Mouse (Mus musculus) hindbrain, embryonic 16.5 days (tissue): Measurements from ENCODE around the gene Phf1. TPM values are rescaled to one million over a fixed set of nuclear protein-coding genes. Genes with fewer than 3 reads are reported as not detected.

Source experiments
- ATAC-seq: fragments of 200-750 bp; cut with Nextera tagmentation; 2 replicates; pipeline ENCODE4 v1.8.0; 2017; ENCODE audit warnings: moderate TSS enrichment, moderate library complexity
- H3K27ac ChIP-seq: fragments of 300-500 bp; sonication (generic); 2 replicates; pipeline ENCODE4 v1.5.1; 2014; ENCODE audit warnings: low read depth, mild to moderate bottlenecking, control low read depth, low read length, moderate library complexity
- H3K27me3 ChIP-seq: fragments of 300-500 bp; sonication (generic); replicated peaks from 2 replicates; pipeline ENCODE4 v1.6.1; 2014; ENCODE audit warnings: low read length; ENCODE audit not compliant: control insufficient read depth, insufficient read depth
- H3K36me3 ChIP-seq: fragments of 300-500 bp; sonication (generic); 2 replicates; pipeline ENCODE4 v1.6.1; 2014; ENCODE audit warnings: mild to moderate bottlenecking, low read length, moderate library complexity, mixed read lengths; ENCODE audit not compliant: control insufficient read depth, insufficient read depth
- H3K4me1 ChIP-seq: fragments of 300-500 bp; sonication (generic); 2 replicates; pipeline ENCODE4 v1.6.1; 2014; ENCODE audit warnings: low read depth, low read length; ENCODE audit not compliant: control insufficient read depth, insufficient read depth
- H3K4me2 ChIP-seq: fragments of 300-500 bp; sonication (generic); 2 replicates; pipeline ENCODE4 v1.6.1; 2014; ENCODE audit warnings: mild to moderate bottlenecking, low read length, control low read depth, moderate library complexity
- H3K4me3 ChIP-seq: fragments of 300-500 bp; sonication (generic); 2 replicates; pipeline ENCODE4 v1.5.1; 2014; ENCODE audit warnings: mild to moderate bottlenecking, low read length, control low read depth, moderate library complexity
- H3K9ac ChIP-seq: fragments of 300-500 bp; sonication (generic); 2 replicates; pipeline ENCODE4 v1.6.1; 2014; ENCODE audit warnings: low read depth, mild to moderate bottlenecking, control low read depth, low read length, moderate library complexity
- H3K9me3 ChIP-seq: fragments of 300-500 bp; sonication (generic); 2 replicates; pipeline ENCODE4 v1.6.1; 2014; ENCODE audit warnings: mild to moderate bottlenecking, low read length, moderate library complexity; ENCODE audit not compliant: control insufficient read depth
- WGBS: fragments of 180-500 bp; shearing (Covaris S2); extraction: QIAGEN DNeasy Blood & Tissue Kit; methylation state at CpG from one replicate; pipeline ENCODE4 v1.1.7; 2014; 5-methylcytosine and 5-hydroxymethylcytosine counted together
- polyA plus RNA-seq: library from polyadenylated mRNA; unstranded; fragments of >200 nt; fragmentation: Nextera tagmentation; extraction: Ambion mirVana; gene quantifications from 2 replicates; pipeline ENCODE4 v1.2.1, GENCODE M21; 2015

Phf1 gene
- polyA plus RNA-seq, 1 experiment from 2014 or later = 30.3 TPM

- peak overlapping the region; percentile 59 for H3K9ac ChIP-seq
- no peak for ATAC-seq
- H3K4me1 ChIP-seq = peaks cover 60% of the 10 kb centered on the region
- WGBS = 19% methylated on average over 12 of the region's 12 CpGs
- H3K4me2 ChIP-seq = peak overlapping the region; percentile 70
- H3K9me3 ChIP-seq = no peaks in the 10 kb centered on the region
- H3K36me3 ChIP-seq = no peaks in the 10 kb centered on the region
- H3K4me3 ChIP-seq = peak overlapping the region; percentile 10
- peak overlapping the region; percentile 78 for H3K27ac ChIP-seq
- H3K27me3 ChIP-seq = no peaks in the 10 kb centered on the region
Observed at GRCm38 (mm10) chr17:26947231-26948100, 14.6 kb downstream of the Phf1 start.

- no peak for ATAC-seq
- H3K4me1 ChIP-seq = peaks cover 67% of the 10 kb centered on the region
- H3K27ac ChIP-seq = peak overlapping the region; percentile 91
- no peaks in the 10 kb centered on the region for H3K27me3 ChIP-seq
- H3K36me3 ChIP-seq = no peaks in the 10 kb centered on the region
- peak overlapping the region; percentile 85 for H3K4me2 ChIP-seq
- WGBS = 0% methylated on average over 56 of the region's 87 CpGs
- H3K9me3 ChIP-seq = no peaks in the 10 kb centered on the region
- H3K9ac ChIP-seq = peak overlapping the region; percentile 92
- peak overlapping the region; percentile 71 for H3K4me3 ChIP-seq
Observed at GRCm38 (mm10) chr17:26948316-26949050, 15.6 kb downstream of the Phf1 start.

- Histone ChIP-seq H3K9ac (peak overlapping the region; percentile 92), H3K27ac (peak overlapping the region; percentile 91), H3K4me2 (peak overlapping the region; percentile 85), H3K4me3 (peak overlapping the region; percentile 71), H3K36me3 (no peaks in the 10 kb centered on the region), H3K27me3 (no peaks in the 10 kb centered on the region), H3K4me1 (peaks cover 72% of the 10 kb centered on the region), H3K9me3 (no peaks in the 10 kb centered on the region)
- peak; percentile 21; the same call in 1 of the 2 replicates for ATAC-seq
- WGBS = 3% methylated on average over 13 of the region's 14 CpGs
Observed at GRCm38 (mm10) chr17:26949051-26949577, 16.3 kb downstream of the Phf1 start.

GRCm38 (mm10) chr17:26949866-26950265 lies 17.0 kb downstream of the Phf1 start:
- no peaks in the 10 kb centered on the region for H3K27me3 ChIP-seq
- peak overlapping the region; percentile 91; the same call in 1 of the 2 replicates for H3K27ac ChIP-seq
- ATAC-seq = no peak
- H3K9ac ChIP-seq = peak overlapping the region; percentile 92
- H3K9me3 ChIP-seq = no peaks in the 10 kb centered on the region
- peaks cover 2% of the 10 kb centered on the region for H3K36me3 ChIP-seq
- peak overlapping the region; percentile 85 for H3K4me2 ChIP-seq
- H3K4me1 ChIP-seq = peaks cover 72% of the 10 kb centered on the region
- WGBS = 28% methylated on average over 5 of the region's 5 CpGs
- peak overlapping the region; percentile 71 for H3K4me3 ChIP-seq

GRCm38 (mm10) chr17:26950560-26951288 lies 17.9 kb downstream of the Phf1 start:
- Histone ChIP-seq H3K36me3 (peaks cover 9% of the 10 kb centered on the region), H3K4me3 (peak overlapping the region; percentile 30), H3K4me2 (peak overlapping the region; percentile 85), H3K9me3 (no peaks in the 10 kb centered on the region), H3K27ac (peak overlapping the region; percentile 64), H3K27me3 (no peaks in the 10 kb centered on the region), H3K4me1 (peaks cover 67% of the 10 kb centered on the region), H3K9ac (peak overlapping the region; percentile 64)
- no peak for ATAC-seq
- WGBS = 19% methylated on average over 7 of the region's 7 CpGs

GRCm38 (mm10) chr17:26951406-26951805 lies 18.6 kb downstream of the Phf1 start:
- H3K9me3 ChIP-seq = no peaks in the 10 kb centered on the region
- peaks cover 9% of the 10 kb centered on the region for H3K36me3 ChIP-seq
- H3K27me3 ChIP-seq = no peaks in the 10 kb centered on the region
- 0% methylated on average over 10 of the region's 11 CpGs for WGBS
- peak; percentile 60 for ATAC-seq
- peak overlapping the region; percentile 64 for H3K9ac ChIP-seq
- peak overlapping the region; percentile 30 for H3K4me3 ChIP-seq
- peaks cover 61% of the 10 kb centered on the region for H3K4me1 ChIP-seq
- peak overlapping the region; percentile 85 for H3K4me2 ChIP-seq
- peak overlapping the region; percentile 64 for H3K27ac ChIP-seq

- Histone ChIP-seq H3K9ac (peak overlapping the region; percentile 64), H3K4me2 (peak overlapping the region; percentile 85), H3K4me3 (peak overlapping the region; percentile 30), H3K36me3 (peaks cover 15% of the 10 kb centered on the region), H3K4me1 (peaks cover 52% of the 10 kb centered on the region), H3K27ac (peak overlapping the region; percentile 1; the same call in 1 of the 2 replicates), H3K9me3 (no peaks in the 10 kb centered on the region), H3K27me3 (no peaks in the 10 kb centered on the region)
- 5% methylated on average over 22 of the region's 23 CpGs for WGBS
- ATAC-seq = peak; percentile 24; the same call in 1 of the 2 replicates
Observed at GRCm38 (mm10) chr17:26951952-26952877, 19.4 kb downstream of the Phf1 start.

GRCm38 (mm10) chr17:26953201-26953600 lies 20.3 kb downstream of the Phf1 start:
- no peaks in the 10 kb centered on the region for H3K27me3 ChIP-seq
- H3K4me1 ChIP-seq = peaks cover 46% of the 10 kb centered on the region
- H3K27ac ChIP-seq = no peak overlapping the region
- peaks cover 23% of the 10 kb centered on the region for H3K36me3 ChIP-seq
- no peak for ATAC-seq
- WGBS = 25% methylated on average over 6 of the region's 6 CpGs
- no peak overlapping the region; the same call in 1 of the 2 replicates for H3K4me3 ChIP-seq
- peak overlapping the region; percentile 85 for H3K4me2 ChIP-seq
- no peaks in the 10 kb centered on the region for H3K9me3 ChIP-seq
- H3K9ac ChIP-seq = peak overlapping the region; percentile 47
